Mouse (Mus musculus) liver, embryonic 16.5 days (tissue): ENCODE measurements around the gene Ern2. TPM values are rescaled to one million over a fixed set of nuclear protein-coding genes. Genes with fewer than 3 reads are reported as not detected.

Experiments used
- ATAC-seq: fragments of 200-750 bp; cut with Nextera tagmentation; 2 replicates; pipeline ENCODE4 v1.8.0; 2017; ENCODE audit warnings: low read depth, mild to moderate bottlenecking, moderate number of reproducible peaks, moderate library complexity
- H3K27ac ChIP-seq: fragments of 300-500 bp; sonication (generic); 2 replicates; pipeline ENCODE4 v1.5.1; 2014; ENCODE audit warnings: mild to moderate bottlenecking, low read length
- H3K27me3 ChIP-seq: fragments of 300-500 bp; sonication (generic); 2 replicates; pipeline ENCODE4 v1.6.1; 2014; ENCODE audit warnings: low read depth, low read length, mixed read lengths; ENCODE audit not compliant: control insufficient read depth, insufficient read depth
- H3K36me3 ChIP-seq: fragments of 300-500 bp; sonication (generic); 2 replicates; pipeline ENCODE4 v1.6.1; 2014; ENCODE audit warnings: mild to moderate bottlenecking; ENCODE audit not compliant: control insufficient read depth, insufficient read depth
- H3K4me1 ChIP-seq: fragments of 300-500 bp; sonication (generic); 2 replicates; pipeline ENCODE4 v1.6.1; 2014; ENCODE audit warnings: low read depth, low read length, mixed read lengths; ENCODE audit not compliant: control insufficient read depth
- H3K4me2 ChIP-seq: fragments of 300-500 bp; sonication (generic); 2 replicates; pipeline ENCODE4 v1.6.1; 2014; ENCODE audit warnings: low read depth, low read length, mixed read lengths
- H3K4me3 ChIP-seq: fragments of 300-500 bp; sonication (generic); 2 replicates; pipeline ENCODE4 v1.5.1; 2014; ENCODE audit warnings: low read depth, mild to moderate bottlenecking, low read length
- H3K9ac ChIP-seq: fragments of 300-500 bp; sonication (generic); 2 replicates; pipeline ENCODE4 v1.6.1; 2014; ENCODE audit warnings: low read depth, low read length
- H3K9me3 ChIP-seq: fragments of 300-500 bp; sonication (generic); replicated peaks from 2 replicates; pipeline ENCODE4 v1.6.1; 2016; ENCODE audit warnings: low read length; ENCODE audit not compliant: control insufficient read depth
- WGBS: fragments of 180-500 bp; shearing (Covaris S2); extraction: QIAGEN DNeasy Blood & Tissue Kit; methylation state at CpG from one replicate; pipeline ENCODE4 v1.1.7; 2014; ENCODE audit not compliant: insufficient replicate concordance; 5-methylcytosine and 5-hydroxymethylcytosine counted together
- polyA plus RNA-seq: library from polyadenylated mRNA; unstranded; fragments of >200 nt; fragmentation: Nextera tagmentation; extraction: Ambion mirVana; gene quantifications from 2 replicates; pipeline ENCODE4 v1.2.1, GENCODE M21; 2015

Ern2 gene
- polyA plus RNA-seq, result not detected in 2 replicates

DNA sequence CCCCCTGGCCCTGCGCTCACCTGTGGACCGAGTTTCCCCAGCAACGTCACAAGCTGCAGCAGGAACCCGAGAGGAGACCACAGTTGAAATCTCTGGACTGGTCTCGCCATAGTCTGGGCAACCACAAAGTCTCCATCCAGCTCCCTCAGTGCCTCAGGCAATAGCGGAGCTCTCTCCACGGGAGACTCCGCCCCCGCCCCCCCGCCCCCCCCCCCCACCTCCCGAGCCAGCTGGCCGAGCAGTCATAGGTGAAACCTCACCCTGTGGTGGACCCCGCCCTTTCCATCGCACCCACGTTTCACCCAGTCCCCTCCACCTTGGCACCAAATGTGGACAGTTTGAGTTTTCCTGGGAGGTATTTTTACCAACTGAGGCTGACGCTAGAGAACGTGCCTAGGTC, at the start of gene Ern2:
Ern2 (minus strand) TSS at position 165 of the 400 bp plus-strand sequence.
- no peak within 1 kb of the TSS for H3K4me2 ChIP-seq
- H3K27ac ChIP-seq, result no peak within 1 kb of the TSS
- whole genome bisulfite sequencing, result 22% methylated on average over 13 of the region's 17 CpGs
- H3K4me1 ChIP-seq, result no peaks in the 10 kb centered on the region
- no peaks in the 10 kb centered on the region for H3K36me3 ChIP-seq
- ATAC-seq, result no peak
- no peaks in the 10 kb centered on the region for H3K9me3 ChIP-seq
- no peak within 1 kb of the TSS for H3K9ac ChIP-seq
- no peaks in the 10 kb centered on the region for H3K27me3 ChIP-seq
- no peak within 1 kb of the TSS for H3K4me3 ChIP-seq

DNA sequence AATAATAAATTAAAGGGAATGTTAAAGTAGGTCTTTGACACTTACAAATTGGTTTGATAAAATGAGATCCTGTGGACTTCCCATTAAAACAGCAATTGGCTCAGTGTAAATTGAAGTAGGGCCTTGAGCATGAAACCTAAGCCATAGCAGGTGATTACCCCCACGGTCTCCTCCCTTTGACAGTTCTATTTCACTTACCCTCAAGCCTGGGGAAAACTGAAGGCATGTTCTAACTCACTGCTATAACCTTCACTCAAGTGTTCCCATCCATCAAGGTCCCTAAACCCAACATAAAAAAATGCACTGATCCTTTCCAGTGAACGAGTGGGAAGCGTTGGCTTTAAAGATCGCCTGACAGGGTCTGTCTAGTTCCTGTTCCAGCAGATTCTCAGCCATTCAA, 44.9 kb upstream of the Ern2 start:
- no peak for ATAC-seq
- H3K36me3 ChIP-seq, result no peaks in the 10 kb centered on the region
- no peaks in the 10 kb centered on the region for H3K9me3 ChIP-seq
- no peak overlapping the region for H3K4me2 ChIP-seq
- H3K27me3 ChIP-seq, result no peaks in the 10 kb centered on the region
- no peak overlapping the region for H3K9ac ChIP-seq
- no peaks in the 10 kb centered on the region; the same call in 1 of the 2 replicates for H3K4me1 ChIP-seq
- WGBS, result 67% methylated on average over 4 of the region's 4 CpGs
- H3K4me3 ChIP-seq, result no peak overlapping the region
- no peak overlapping the region for H3K27ac ChIP-seq

DNA sequence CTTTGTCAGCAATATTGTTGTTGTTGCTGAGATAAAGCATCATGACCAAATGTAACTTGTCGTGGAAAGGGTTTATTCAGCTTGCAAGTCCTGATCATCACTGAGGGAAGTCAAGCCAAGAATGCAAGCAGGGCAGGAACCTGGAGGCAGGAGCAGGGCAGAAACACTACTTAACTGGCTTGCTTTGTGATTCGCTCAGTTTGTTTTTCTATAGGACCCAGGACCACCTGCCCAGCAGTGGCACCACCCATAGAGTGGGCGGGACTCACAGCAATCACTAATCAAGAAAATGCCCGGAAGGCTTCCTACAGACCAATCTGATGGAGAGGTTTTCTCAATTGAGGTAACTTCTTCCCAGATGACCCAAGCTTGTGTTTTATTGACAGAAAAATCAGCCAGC, 43.9 kb upstream of the Ern2 start:
- Histone ChIP-seq H3K27ac (no peak overlapping the region), H3K36me3 (no peaks in the 10 kb centered on the region), H3K9me3 (no peaks in the 10 kb centered on the region), H3K4me1 (no peaks in the 10 kb centered on the region; the same call in 1 of the 2 replicates), H3K27me3 (no peaks in the 10 kb centered on the region), H3K9ac (no peak overlapping the region), H3K4me2 (no peak overlapping the region), H3K4me3 (no peak overlapping the region)
- WGBS, result 54% methylated on average over 4 of the region's 4 CpGs
- ATAC-seq, result no peak

DNA sequence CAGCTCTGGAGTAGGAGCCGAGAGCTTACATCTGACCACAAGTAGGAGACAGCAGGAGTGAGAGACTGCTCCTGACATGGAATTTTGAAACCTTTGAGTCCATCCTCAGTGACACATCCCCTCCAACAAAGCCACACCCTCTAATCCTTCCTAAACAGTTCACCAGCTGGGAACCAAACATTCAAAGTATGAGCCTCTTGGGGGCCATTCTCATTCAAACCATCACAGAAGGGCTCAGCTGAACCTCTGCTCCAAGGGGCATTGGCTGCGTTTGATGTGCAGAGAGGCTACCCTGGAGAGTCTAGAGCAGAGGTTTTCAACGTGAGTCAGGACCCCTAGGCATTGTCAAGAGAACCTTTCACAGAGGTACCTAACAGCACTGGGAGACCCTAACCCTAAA, 43.3 kb upstream of the Ern2 start:
- H3K27ac ChIP-seq, result no peak overlapping the region
- no peaks in the 10 kb centered on the region for H3K9me3 ChIP-seq
- H3K4me3 ChIP-seq, result no peak overlapping the region
- H3K4me1 ChIP-seq, result no peaks in the 10 kb centered on the region
- H3K36me3 ChIP-seq, result no peaks in the 10 kb centered on the region
- H3K9ac ChIP-seq, result no peak overlapping the region
- H3K4me2 ChIP-seq, result no peak overlapping the region
- no peaks in the 10 kb centered on the region for H3K27me3 ChIP-seq
- ATAC-seq, result no peak
- 48% methylated on average over 3 of the region's 3 CpGs for WGBS

DNA sequence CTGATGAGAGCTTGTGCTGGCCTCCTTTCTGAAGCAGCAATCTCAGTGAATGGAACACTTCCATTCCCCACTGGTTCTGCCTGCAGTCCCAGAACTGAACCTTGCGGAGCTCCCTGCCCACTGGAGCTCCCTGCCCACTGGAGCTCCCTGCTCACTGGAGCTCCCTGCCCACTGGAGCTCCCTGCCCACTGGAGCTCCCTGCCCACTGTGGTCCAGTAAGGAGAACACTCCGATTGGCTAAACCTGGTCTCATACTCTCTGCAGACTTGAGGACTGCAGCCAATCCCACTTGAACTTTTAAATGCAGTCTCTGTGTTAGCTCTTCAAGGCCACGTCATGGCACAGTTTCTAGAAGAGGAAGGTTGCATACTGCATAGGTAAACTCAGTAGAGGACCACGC, 40.7 kb upstream of the Ern2 start:
- 55% methylated on average over 4 of the region's 4 CpGs for WGBS
- H3K4me2 ChIP-seq, result no peak overlapping the region
- no peaks in the 10 kb centered on the region for H3K9me3 ChIP-seq
- H3K4me3 ChIP-seq, result no peak overlapping the region
- H3K9ac ChIP-seq, result no peak overlapping the region
- H3K27me3 ChIP-seq, result no peaks in the 10 kb centered on the region
- H3K4me1 ChIP-seq, result no peaks in the 10 kb centered on the region
- ATAC-seq, result no peak
- no peaks in the 10 kb centered on the region for H3K36me3 ChIP-seq
- H3K27ac ChIP-seq, result no peak overlapping the region

DNA sequence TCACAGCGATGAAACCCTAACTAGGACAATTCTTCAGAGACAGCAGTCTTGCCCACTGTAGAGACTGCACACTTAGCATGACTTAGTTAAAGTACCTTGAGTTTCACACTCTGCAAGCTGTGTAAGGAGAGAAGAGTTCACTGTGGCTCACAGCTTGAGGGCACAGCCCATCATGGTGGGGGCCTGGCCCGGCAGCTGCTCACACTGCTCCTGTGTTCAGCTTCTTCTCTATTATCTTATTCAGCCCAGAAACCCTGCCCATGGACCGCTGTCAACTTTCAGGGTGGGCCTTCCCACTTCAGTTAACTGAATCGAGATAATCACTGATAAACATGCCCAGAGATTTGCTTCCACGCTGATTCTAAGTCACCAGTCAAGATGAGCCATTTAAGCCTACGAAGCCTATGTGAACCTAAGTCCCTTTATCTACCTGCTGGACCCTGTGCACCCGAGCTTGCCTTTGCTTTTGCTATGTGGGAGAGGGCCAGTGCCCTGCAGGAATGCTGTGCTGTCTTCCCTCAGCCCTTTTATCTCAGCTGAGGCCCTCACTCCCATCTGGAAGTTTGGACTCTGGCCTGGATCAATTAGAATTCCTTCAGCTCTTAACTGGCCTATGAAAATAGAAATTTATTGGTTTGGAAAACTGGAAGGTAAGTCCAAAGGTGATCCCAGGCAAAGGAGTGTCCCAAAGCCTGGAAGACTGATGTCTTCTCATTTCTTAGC, 40.2 kb upstream of the Ern2 start:
- no peaks in the 10 kb centered on the region for H3K36me3 ChIP-seq
- H3K9ac ChIP-seq, result no peak overlapping the region
- 42% methylated on average over 7 of the region's 7 CpGs for WGBS
- H3K27me3 ChIP-seq, result no peaks in the 10 kb centered on the region
- no peaks in the 10 kb centered on the region for H3K9me3 ChIP-seq
- no peaks in the 10 kb centered on the region for H3K4me1 ChIP-seq
- ATAC-seq, result no peak
- H3K27ac ChIP-seq, result no peak overlapping the region
- H3K4me3 ChIP-seq, result no peak overlapping the region
- no peak overlapping the region for H3K4me2 ChIP-seq

DNA sequence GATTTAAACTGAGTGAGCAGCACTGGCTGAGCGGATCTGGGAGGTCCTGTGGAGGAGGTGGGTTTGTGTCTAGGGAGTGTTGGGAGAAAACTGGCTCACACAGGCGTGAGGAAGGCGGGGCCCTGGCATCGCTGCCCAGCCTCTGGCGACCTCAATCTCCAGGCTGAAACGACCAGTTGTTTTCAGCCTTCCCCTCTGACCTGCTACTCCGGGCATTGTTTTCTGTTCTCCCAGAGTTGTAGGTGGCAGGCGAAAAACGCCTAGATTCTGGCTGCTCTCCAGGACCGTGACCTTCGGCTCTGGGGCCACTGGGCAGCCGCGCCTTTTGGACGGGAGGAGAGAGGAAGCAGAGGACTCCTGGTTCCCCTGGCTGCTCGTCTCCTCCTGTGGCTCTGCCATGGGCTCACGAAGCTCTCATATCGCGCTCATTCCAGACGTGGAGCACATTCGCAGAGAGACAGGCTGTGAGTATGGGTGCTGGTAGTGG, 33.4 kb upstream of the Ern2 start, which contains the start of gene Chp2:
Chp2 (plus strand) TSS at position 182 of the 487 bp plus-strand sequence.
- Histone ChIP-seq H3K27me3 (no peaks in the 10 kb centered on the region), H3K36me3 (no peaks in the 10 kb centered on the region), H3K9me3 (0 out of 2 replicates have a peak, but pooled peaks cover 2% of the 10 kb centered on the region), H3K4me2 (peak within 1 kb of the TSS; percentile 48), H3K27ac (no peak within 1 kb of the TSS), H3K4me3 (peak within 1 kb of the TSS; percentile 43), H3K9ac (no peak within 1 kb of the TSS), H3K4me1 (no peaks in the 10 kb centered on the region)
- WGBS, result 18% methylated on average over 20 of the region's 20 CpGs
- ATAC-seq, result peak; percentile 81

DNA sequence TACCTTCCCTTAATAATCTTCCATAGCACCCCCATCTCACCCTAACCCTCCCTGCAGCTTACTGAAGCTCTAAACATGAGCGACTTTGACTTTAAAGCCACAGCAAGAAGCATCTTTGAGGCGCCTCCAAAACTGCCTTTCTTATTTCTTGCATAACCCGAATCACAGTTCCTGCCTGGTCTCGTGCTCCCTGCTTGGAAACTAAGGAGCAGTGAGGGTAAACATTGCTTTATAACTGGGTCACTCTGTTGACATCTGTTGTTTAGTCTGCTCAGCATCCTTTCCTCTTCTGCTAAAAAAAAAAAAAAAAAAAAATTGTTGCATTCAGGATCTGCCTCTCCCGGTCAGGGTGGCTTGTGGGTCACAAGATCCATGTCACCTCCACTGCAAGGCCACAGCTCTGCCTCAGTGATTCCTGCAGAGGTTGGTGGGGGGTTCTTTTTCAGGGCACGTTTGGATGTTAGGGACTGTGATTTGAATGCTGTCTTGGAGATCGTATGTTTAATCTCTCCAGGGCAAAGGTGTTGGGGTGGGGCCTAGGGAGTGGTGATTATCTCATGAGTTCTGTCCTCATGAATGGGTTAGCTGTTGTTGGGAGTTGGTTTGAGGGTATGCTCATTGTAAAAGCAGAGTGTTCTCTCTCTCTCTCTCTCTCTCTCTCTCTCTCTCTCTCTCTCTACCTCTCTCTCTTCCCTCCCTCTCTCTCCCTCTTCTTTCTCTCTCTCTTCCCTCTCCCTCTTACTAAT, 22.4 kb upstream of the Ern2 start:
- 36% methylated on average over 7 of the region's 7 CpGs for WGBS
- no peaks in the 10 kb centered on the region for H3K4me1 ChIP-seq
- H3K9me3 ChIP-seq, result no peaks in the 10 kb centered on the region
- H3K9ac ChIP-seq, result no peak overlapping the region
- no peaks in the 10 kb centered on the region for H3K27me3 ChIP-seq
- H3K27ac ChIP-seq, result no peak overlapping the region
- no peak for ATAC-seq
- H3K4me3 ChIP-seq, result no peak overlapping the region
- no peaks in the 10 kb centered on the region for H3K36me3 ChIP-seq
- H3K4me2 ChIP-seq, result no peak overlapping the region

DNA sequence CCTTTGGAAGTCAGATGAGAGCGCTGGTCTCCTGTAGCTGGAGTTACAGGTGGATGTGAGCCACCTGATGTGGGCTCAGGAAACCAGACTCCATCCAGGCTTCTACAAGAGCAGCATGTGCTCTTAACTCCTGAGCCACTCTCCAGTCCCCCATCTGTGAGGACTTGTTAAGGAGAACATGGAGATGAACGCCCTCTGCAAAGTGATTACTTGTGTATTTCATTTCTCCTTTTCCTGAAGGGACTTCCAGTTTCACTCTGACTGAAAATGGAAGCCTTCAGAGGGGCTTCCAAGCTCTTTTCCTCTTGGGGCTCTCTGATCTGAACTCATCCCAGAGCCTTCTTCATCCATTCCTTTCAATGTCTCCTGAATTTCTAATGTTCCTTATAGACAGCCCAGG, 20.1 kb upstream of the Ern2 start:
- no peaks in the 10 kb centered on the region for H3K36me3 ChIP-seq
- no peak for ATAC-seq
- 52% methylated on average over 2 of the region's 2 CpGs for WGBS
- H3K27ac ChIP-seq, result no peak overlapping the region
- no peak overlapping the region for H3K4me2 ChIP-seq
- no peak overlapping the region for H3K4me3 ChIP-seq
- no peak overlapping the region for H3K9ac ChIP-seq
- no peaks in the 10 kb centered on the region for H3K4me1 ChIP-seq
- H3K9me3 ChIP-seq, result no peaks in the 10 kb centered on the region
- no peaks in the 10 kb centered on the region for H3K27me3 ChIP-seq
